Mouse (Mus musculus): Measurements from ENCODE around the gene Ogfod2. TPM values are rescaled to one million over a fixed set of nuclear protein-coding genes. Genes with fewer than 3 reads are reported as not detected.

Ogfod2 gene
- total and polyA plus RNA-seq, 3 experiments, result 14.6 to 25.5 (median 16.4) TPM

DNA sequence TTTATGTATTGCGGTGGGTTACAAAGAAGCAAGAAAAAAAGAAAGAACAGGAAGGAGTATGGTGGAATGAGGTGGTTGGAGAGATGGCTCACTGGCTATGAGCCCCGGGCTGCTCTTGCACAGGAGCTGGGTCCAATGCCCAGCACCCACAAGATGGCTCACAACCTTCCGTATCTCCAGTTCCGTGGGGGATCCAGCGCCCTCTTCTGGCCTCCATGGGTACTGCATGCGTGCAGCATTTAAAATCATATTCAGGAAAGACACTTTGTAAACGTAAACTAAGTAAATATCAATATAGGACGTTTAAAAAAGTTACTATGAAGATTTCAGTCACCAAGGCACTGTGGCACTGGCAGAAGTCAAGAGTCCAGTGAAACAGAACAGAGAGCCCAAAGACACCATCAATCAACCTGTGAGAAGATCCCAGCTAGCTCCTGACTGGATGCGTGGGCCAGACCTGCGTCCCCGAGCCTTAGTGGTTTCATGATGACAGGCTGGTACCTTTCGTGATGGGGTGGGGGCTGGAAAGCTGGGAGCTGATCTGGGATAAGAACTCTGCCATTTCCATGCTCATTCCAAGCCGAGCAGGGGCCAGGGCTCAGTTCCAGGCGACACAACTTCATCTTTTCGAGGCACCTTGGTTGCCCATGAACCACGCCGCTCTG, 888 bp upstream of the Ogfod2 start:
- peak overlapping the region; percentile 95 for H3K27ac ChIP-seq
- DNase-seq, result no peak
- H3K79me2 ChIP-seq (replicated peaks; ENCODE audit: control insufficient read depth, insufficient read depth, low read length), result peaks cover 4% of the 10 kb centered on the region; the same call in 1 of the 2 replicates
- WGBS, result 23% methylated on average over 17 of the region's 17 CpGs
- peak overlapping the region; percentile 98 for H3K4me3 ChIP-seq
- H3K27me3 ChIP-seq (ENCODE audit: control insufficient read depth, insufficient read depth, low read length), result no peaks in the 10 kb centered on the region
- intact Hi-C loops (cut with DNase I), result loop anchor here (5.0 to 10.0 kb wide), 2 partner anchors 141 to 434 kb away; partner anchors contain the start of gene Tmed2
- H3K4me1 ChIP-seq (ENCODE audit: control insufficient read depth, insufficient read depth, low read length), result peaks cover 6% of the 10 kb centered on the region
- H3K36me3 ChIP-seq (ENCODE audit: control insufficient read depth, insufficient read depth, low read length), result no peaks in the 10 kb centered on the region
- peak overlapping the region; percentile 51 for H3K9ac ChIP-seq (ENCODE audit: low read depth, low read length)
- TF ChIP-seq POLR2A (IDR thresholded peaks at IDR 0.05; ENCODE audit: insufficient read depth, low read depth, low read length) (no peak), CTCF (IDR thresholded peaks at IDR 0.05) (peak; percentile 85), EP300 (IDR thresholded peaks at IDR 0.05; ENCODE audit: insufficient read depth, low read depth, low read length) (no peak)

- TF ChIP-seq CTCF (IDR thresholded peaks at IDR 0.05) (no peak), POLR2A (IDR thresholded peaks at IDR 0.05; ENCODE audit: insufficient read depth, low read depth, low read length) (no peak), EP300 (IDR thresholded peaks at IDR 0.05; ENCODE audit: insufficient read depth, low read depth, low read length) (no peak)
- WGBS, result 1% methylated on average over 18 of the region's 18 CpGs
- intact Hi-C loops (cut with DNase I), result loop anchor here (5.0 to 10.0 kb wide), 2 partner anchors 140 to 432 kb away; partner anchors contain the start of gene Tmed2
- no peaks in the 10 kb centered on the region for H3K27me3 ChIP-seq (ENCODE audit: control insufficient read depth, insufficient read depth, low read length)
- peak overlapping the region; percentile 98 for H3K4me3 ChIP-seq
- no peaks in the 10 kb centered on the region for H3K36me3 ChIP-seq (ENCODE audit: control insufficient read depth, insufficient read depth, low read length)
- H3K9ac ChIP-seq (ENCODE audit: low read depth, low read length), result peak overlapping the region; percentile 79
- H3K27ac ChIP-seq, result peak overlapping the region; percentile 95
- peaks cover 13% of the 10 kb centered on the region for H3K4me1 ChIP-seq (ENCODE audit: control insufficient read depth, insufficient read depth, low read length)
- DNase-seq, result no peak
- H3K79me2 ChIP-seq (replicated peaks; ENCODE audit: control insufficient read depth, insufficient read depth, low read length), result peaks cover 5% of the 10 kb centered on the region; the same call in 1 of the 2 replicates
Observed at GRCm38 (mm10) chr5:124112531-124112930, 434 bp downstream of the Ogfod2 start.

- Histone ChIP-seq H3K79me2 (replicated peaks; ENCODE audit: control insufficient read depth, insufficient read depth, low read length) (peaks cover 5% of the 10 kb centered on the region; the same call in 1 of the 2 replicates), H3K27ac (no peak overlapping the region; the same call in 1 of the 2 replicates), H3K27me3 (ENCODE audit: control insufficient read depth, insufficient read depth, low read length) (no peaks in the 10 kb centered on the region), H3K36me3 (ENCODE audit: control insufficient read depth, insufficient read depth, low read length) (no peaks in the 10 kb centered on the region), H3K9ac (ENCODE audit: low read depth, low read length) (peak overlapping the region; percentile 79; the same call in 1 of the 2 replicates), H3K4me1 (ENCODE audit: control insufficient read depth, insufficient read depth, low read length) (peaks cover 13% of the 10 kb centered on the region), H3K4me3 (peak overlapping the region; percentile 98)
- TF ChIP-seq CTCF (IDR thresholded peaks at IDR 0.05) (peak; percentile 58), POLR2A (IDR thresholded peaks at IDR 0.05; ENCODE audit: insufficient read depth, low read depth, low read length) (no peak)
- intact Hi-C loops (cut with DNase I), result loop anchor here (5.0 to 10.0 kb wide), 2 partner anchors 139 to 432 kb away; partner anchors contain the start of gene Tmed2
- DNase-seq, result peak; percentile 54 to 60
- 17% methylated on average over 14 of the region's 14 CpGs for WGBS
Observed at GRCm38 (mm10) chr5:124113030-124113429, 933 bp downstream of the Ogfod2 start.

DNA sequence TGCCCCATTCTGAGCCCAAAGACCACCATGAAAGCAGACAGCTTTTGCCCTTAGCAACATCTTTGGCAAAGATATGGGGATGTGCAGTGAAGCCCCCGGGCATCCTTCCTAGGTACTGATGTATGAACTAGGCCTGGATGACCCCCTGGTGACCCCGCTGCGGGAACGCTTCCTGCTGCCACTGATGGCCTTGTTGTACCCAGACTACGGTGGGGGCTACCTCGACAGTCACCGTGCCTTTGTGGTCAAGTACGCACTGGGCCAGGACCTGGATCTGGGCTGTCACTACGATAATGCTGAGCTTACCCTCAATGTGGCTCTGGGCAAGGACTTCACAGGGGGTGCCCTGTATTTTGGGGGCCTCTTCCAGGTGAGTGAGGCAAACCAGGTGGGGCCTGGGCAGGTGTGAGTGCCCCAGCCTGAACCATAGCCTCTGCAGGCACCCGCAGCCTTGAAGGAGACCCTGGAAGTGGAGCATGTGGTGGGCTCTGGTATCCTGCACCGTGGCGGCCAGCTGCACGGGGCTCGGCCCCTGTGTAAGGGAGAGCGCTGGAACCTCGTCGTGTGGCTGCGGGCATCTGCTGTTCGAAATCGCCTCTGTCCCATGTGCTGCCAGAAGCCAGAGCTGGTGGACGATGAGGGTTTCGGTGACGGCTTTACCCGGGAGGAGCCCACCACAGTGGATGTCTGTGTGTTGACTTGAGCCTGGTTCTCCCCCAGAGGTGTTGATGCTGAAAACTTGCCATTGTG, 2.4 kb downstream of the Ogfod2 start:
- Histone ChIP-seq H3K9ac (ENCODE audit: low read depth, low read length) (no peak overlapping the region), H3K27me3 (ENCODE audit: control insufficient read depth, insufficient read depth, low read length) (no peaks in the 10 kb centered on the region), H3K27ac (no peak overlapping the region), H3K4me1 (ENCODE audit: control insufficient read depth, insufficient read depth, low read length) (peaks cover 13% of the 10 kb centered on the region), H3K79me2 (replicated peaks; ENCODE audit: control insufficient read depth, insufficient read depth, low read length) (peaks cover 5% of the 10 kb centered on the region; the same call in 1 of the 2 replicates), H3K4me3 (no peak overlapping the region), H3K36me3 (ENCODE audit: control insufficient read depth, insufficient read depth, low read length) (no peaks in the 10 kb centered on the region)
- 92% methylated on average over 24 of the region's 24 CpGs for WGBS
- DNase-seq, result no peak
- TF ChIP-seq EP300 (IDR thresholded peaks at IDR 0.05; ENCODE audit: insufficient read depth, low read depth, low read length) (no peak), CTCF (IDR thresholded peaks at IDR 0.05) (no peak), POLR2A (IDR thresholded peaks at IDR 0.05; ENCODE audit: insufficient read depth, low read depth, low read length) (no peak)
- intact Hi-C loops (cut with DNase I), result loop anchor here (5.0 to 10.0 kb wide), 2 partner anchors 138 to 430 kb away; partner anchors contain the start of gene Tmed2

- TF ChIP-seq CTCF (IDR thresholded peaks at IDR 0.05), result no peak
- H3K27ac ChIP-seq, result peak overlapping the region; percentile 82
- intact Hi-C loops (cut with DNase I), result loop anchor here (10.0 kb wide), 1 partner anchor 429 kb away; the partner anchor contains the start of gene Tmed2
- peak overlapping the region; percentile 58 for H3K9ac ChIP-seq (ENCODE audit: low read depth, low read length)
- DNase-seq, result no peak
- H3K79me2 ChIP-seq (replicated peaks; ENCODE audit: control insufficient read depth, insufficient read depth, low read length), result peaks cover 5% of the 10 kb centered on the region; the same call in 1 of the 2 replicates
- H3K4me3 ChIP-seq, result peak overlapping the region; percentile 99
- no peaks in the 10 kb centered on the region for H3K36me3 ChIP-seq (ENCODE audit: control insufficient read depth, insufficient read depth, low read length)
- H3K27me3 ChIP-seq (ENCODE audit: control insufficient read depth, insufficient read depth, low read length), result no peaks in the 10 kb centered on the region
- WGBS, result 21% methylated on average over 7 of the region's 7 CpGs
- peaks cover 13% of the 10 kb centered on the region for H3K4me1 ChIP-seq (ENCODE audit: control insufficient read depth, insufficient read depth, low read length)
Observed at GRCm38 (mm10) chr5:124115531-124115930, 3.4 kb downstream of the Ogfod2 start.

Measured in heart, adult 2 months (tissue).